Mouse (Mus musculus): ENCODE data around the gene Myct1. TPM values are rescaled to one million over a fixed set of nuclear protein-coding genes. Genes with fewer than 3 reads are reported as not detected.

Myct1 gene
- 1.0 and 1.2 TPM in 2 replicates for polyA plus RNA-seq (2012; rRNA removed)

DNA sequence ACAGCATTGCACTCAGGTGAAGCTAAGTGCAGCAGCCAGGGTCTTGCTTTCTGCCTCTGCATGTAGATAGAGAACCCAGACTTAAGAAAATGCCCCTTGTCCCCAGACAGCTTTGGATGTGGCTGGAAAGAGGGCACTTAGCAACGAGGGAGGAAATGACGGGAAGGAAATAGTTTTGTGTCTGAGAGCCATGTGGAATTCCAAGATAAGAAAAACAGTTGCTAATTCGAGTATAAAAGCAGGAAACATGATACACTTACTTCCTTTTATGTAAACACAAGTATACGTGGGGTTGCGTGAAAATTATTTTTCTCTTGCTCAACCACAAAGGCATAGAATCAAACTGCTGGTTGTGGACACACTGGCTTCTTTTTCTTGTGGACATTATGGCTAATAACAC is at the start of gene Myct1:
Gene Myct1 (plus strand): TSS at position 312 of the 400 bp plus-strand sequence.

GRCm38 (mm10) chr10:5551382-5551781 is 42.2 kb upstream of the Myct1 start, which contains the start of gene Syne1:
Syne1 (minus strand) TSS chr10:5551482.

DNA sequence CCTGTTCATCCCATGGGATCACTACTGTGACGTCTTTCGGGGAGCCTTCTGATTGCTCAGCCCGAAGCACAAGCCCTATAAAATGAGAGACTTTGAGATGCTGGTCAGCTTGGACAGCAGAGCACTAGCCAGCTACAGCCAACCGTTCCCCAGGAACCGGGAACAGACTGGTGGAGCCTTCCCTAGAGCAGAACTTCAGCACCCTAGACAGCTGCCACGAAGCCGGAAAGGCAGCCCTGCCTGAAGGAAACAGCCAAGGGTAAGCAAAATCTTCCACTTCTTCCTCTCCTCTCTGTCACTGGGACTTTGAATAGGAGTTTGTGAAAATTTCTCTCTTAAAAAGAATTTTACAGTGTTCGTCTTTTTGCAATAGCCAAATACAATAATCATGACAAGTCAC is 45.5 kb downstream of the Myct1 start, which contains the start of gene Vip:
Gene Vip (plus strand): TSS at position 107 of the 400 bp plus-strand sequence.

Other genes with a start within 250 kb of the Myct1 start
- gene Syne1, start 42.3 kb upstream of the Myct1 start, polyA plus RNA-seq (2012; rRNA removed): 3.2 and 6.3 TPM in 2 replicates
- gene Vip, start 45.4 kb downstream of the Myct1 start, polyA plus RNA-seq (2012; rRNA removed): 0.80 and 1.7 TPM in 2 replicates
- 0.26 and 0.47 TPM in 2 replicates for gene Fbxo5, start 211.8 kb downstream of the Myct1 start, polyA plus RNA-seq (2012; rRNA removed)
- 1.3 and 1.4 TPM in 2 replicates for gene Mtrf1l, start 230.1 kb downstream of the Myct1 start, polyA plus RNA-seq (2012; rRNA removed)